Mouse (Mus musculus) bone marrow, adult 2 months (tissue): ENCODE data around the gene Ifitm6.

Experiments
- CTCF ChIP-seq: fragments of 200-500 bp; IDR thresholded peaks from 2 replicates; pipeline ENCODE4 v1.5.1; 2011; ENCODE audit warnings: low read length, control low read depth; ENCODE audit not compliant: control insufficient read depth, insufficient read depth
- POLR2A ChIP-seq: fragments of 200-500 bp; IDR thresholded peaks from 2 replicates; pipeline ENCODE4 v1.6.1; 2011; ENCODE audit warnings: low read depth, mild to moderate bottlenecking, control low read depth, low read length, borderline replicate concordance; ENCODE audit not compliant: control insufficient read depth

- TF ChIP-seq CTCF, result no peak
- TF ChIP-seq POLR2A, result no peak
These were observed 24.8 kb upstream of the Ifitm6 start for GRCm38 (mm10) chr7:141042539-141042938.
